Mouse (Mus musculus): Measurements from ENCODE around the gene Timm10b. TPM values are rescaled to one million over a fixed set of nuclear protein-coding genes. Genes with fewer than 3 reads are reported as not detected.

Gene Timm10b
- polyA plus RNA-seq, 2 experiments, result 136 to 202 TPM

- no peaks in the 10 kb centered on the region for H3K4me1 ChIP-seq (ENCODE audit: control insufficient read depth, insufficient read depth, low read length)
Measured at GRCm38 (mm10) chr7:105614400-105614799, 25.5 kb upstream of the Timm10b start.

DNA sequence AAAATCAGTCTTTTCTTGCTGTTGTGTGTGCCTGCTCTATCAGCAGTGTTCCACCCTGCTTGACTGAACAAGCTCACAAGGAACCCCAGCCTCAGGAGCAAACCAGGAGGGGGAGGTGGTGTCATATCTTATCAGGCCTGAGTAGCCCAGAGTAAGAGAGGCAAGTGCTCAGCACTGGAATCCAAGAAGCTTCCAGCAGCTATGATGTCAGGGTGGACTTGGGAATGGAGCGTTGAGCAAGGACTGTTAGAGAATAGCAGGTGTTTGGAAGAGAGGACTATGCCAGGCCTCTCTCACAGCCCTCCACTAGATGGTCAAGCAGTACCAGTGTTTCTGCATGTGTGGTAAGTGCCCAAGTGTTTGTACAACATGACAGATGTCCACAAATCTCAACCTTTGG is 24.1 kb upstream of the Timm10b start:
- Histone ChIP-seq H3K9ac (ENCODE audit: low read depth, low read length, severe bottlenecking) (no peak overlapping the region), H3K4me1 (ENCODE audit: control insufficient read depth, insufficient read depth, low read length) (no peaks in the 10 kb centered on the region), H3K27me3 (ENCODE audit: control insufficient read depth, insufficient read depth, low read length) (no peaks in the 10 kb centered on the region), H3K9me3 (ENCODE audit: control insufficient read depth, low read length) (no peaks in the 10 kb centered on the region), H3K36me3 (ENCODE audit: control insufficient read depth, insufficient read depth, low read length) (peaks cover 95% of the 10 kb centered on the region), H3K27ac (replicated peaks; ENCODE audit: low read depth, low read length) (no peak overlapping the region), H3K4me3 (replicated peaks; ENCODE audit: low read length) (no peak overlapping the region), H3K4me2 (replicated peaks; ENCODE audit: low read depth, low read length, severe bottlenecking) (no peak overlapping the region)
- no peak for ATAC-seq (ENCODE audit: low FRiP score, low read depth)
- no peak for TF ChIP-seq POLR2A (IDR thresholded peaks at IDR 0.05; ENCODE audit: borderline replicate concordance, extremely low read depth, insufficient read depth, insufficient read length)
- 89% methylated on average over 1 of the region's 1 CpGs for whole genome bisulfite sequencing
- DNase-seq (ENCODE audit: low spot score), result no peak

More at GRCm38 (mm10) chr7:105614400-105614799, 25.5 kb upstream of the Timm10b start:
- Histone ChIP-seq H3K27me3 (ENCODE audit: control insufficient read depth, insufficient read depth, low read length) (no peaks in the 10 kb centered on the region), H3K27ac (replicated peaks; ENCODE audit: low read depth, low read length) (no peak overlapping the region), H3K36me3 (ENCODE audit: control insufficient read depth, insufficient read depth, low read length) (peaks cover 96% of the 10 kb centered on the region), H3K4me2 (replicated peaks; ENCODE audit: low read depth, low read length, severe bottlenecking) (no peak overlapping the region), H3K4me3 (replicated peaks; ENCODE audit: low read length) (no peak overlapping the region), H3K9ac (ENCODE audit: low read depth, low read length, severe bottlenecking) (no peak overlapping the region), H3K9me3 (ENCODE audit: control insufficient read depth, low read length) (no peaks in the 10 kb centered on the region)
- 84% methylated on average over 1 of the region's 1 CpGs for WGBS
- DNase-seq (ENCODE audit: low spot score) (no peak), ATAC-seq (ENCODE audit: low FRiP score, low read depth) (no peak)
- TF ChIP-seq POLR2A (IDR thresholded peaks at IDR 0.05; ENCODE audit: borderline replicate concordance, extremely low read depth, insufficient read depth, insufficient read length), result no peak

DNA sequence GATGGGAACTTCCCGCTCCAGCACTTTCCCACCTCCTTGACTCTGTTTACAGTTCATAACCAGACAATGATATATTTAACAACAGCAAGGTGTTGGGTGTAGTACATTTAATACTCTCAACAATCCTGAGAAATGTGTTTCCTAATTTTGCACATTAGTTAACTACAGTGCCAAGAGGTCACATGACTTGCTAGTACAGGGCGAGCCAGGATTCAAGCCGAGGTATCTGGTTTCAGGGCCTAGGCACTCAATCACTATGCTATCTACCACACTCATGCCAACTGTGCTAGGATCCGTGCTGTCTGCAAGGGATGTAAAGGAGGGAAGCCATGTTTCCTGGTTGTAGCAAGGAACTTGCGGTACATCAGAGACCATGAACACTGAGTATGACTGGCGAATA is 23.3 kb upstream of the Timm10b start:
- H3K9ac ChIP-seq (ENCODE audit: low read depth, low read length, severe bottlenecking), result no peak overlapping the region
- 83% methylated on average over 6 of the region's 6 CpGs for WGBS
- no peaks in the 10 kb centered on the region for H3K4me1 ChIP-seq (ENCODE audit: control insufficient read depth, insufficient read depth, low read length)
- no peak overlapping the region for H3K4me3 ChIP-seq (replicated peaks; ENCODE audit: low read length)
- H3K36me3 ChIP-seq (ENCODE audit: control insufficient read depth, insufficient read depth, low read length), result peaks cover 95% of the 10 kb centered on the region
- ATAC-seq (ENCODE audit: low FRiP score, low read depth) (no peak), DNase-seq (ENCODE audit: low spot score) (no peak)
- H3K9me3 ChIP-seq (ENCODE audit: control insufficient read depth, low read length), result no peaks in the 10 kb centered on the region
- TF ChIP-seq POLR2A (IDR thresholded peaks at IDR 0.05; ENCODE audit: borderline replicate concordance, extremely low read depth, insufficient read depth, insufficient read length), result no peak
- H3K27me3 ChIP-seq (ENCODE audit: control insufficient read depth, insufficient read depth, low read length), result no peaks in the 10 kb centered on the region
- no peak overlapping the region for H3K4me2 ChIP-seq (replicated peaks; ENCODE audit: low read depth, low read length, severe bottlenecking)
- no peak overlapping the region for H3K27ac ChIP-seq (replicated peaks; ENCODE audit: low read depth, low read length)

GRCm38 (mm10) chr7:105617810-105618209 is 22.0 kb upstream of the Timm10b start:
- Histone ChIP-seq H3K27ac (replicated peaks; ENCODE audit: low read depth, low read length) (no peak overlapping the region), H3K9ac (ENCODE audit: low read depth, low read length, severe bottlenecking) (no peak overlapping the region), H3K27me3 (ENCODE audit: control insufficient read depth, insufficient read depth, low read length) (no peaks in the 10 kb centered on the region), H3K36me3 (ENCODE audit: control insufficient read depth, insufficient read depth, low read length) (peaks cover 85% of the 10 kb centered on the region), H3K4me1 (ENCODE audit: control insufficient read depth, insufficient read depth, low read length) (no peaks in the 10 kb centered on the region), H3K4me3 (replicated peaks; ENCODE audit: low read length) (no peak overlapping the region), H3K4me2 (replicated peaks; ENCODE audit: low read depth, low read length, severe bottlenecking) (no peak overlapping the region), H3K9me3 (ENCODE audit: control insufficient read depth, low read length) (no peaks in the 10 kb centered on the region)
- ATAC-seq (ENCODE audit: low FRiP score, low read depth) (no peak), DNase-seq (ENCODE audit: low spot score) (no peak)
- 96% methylated on average over 22 of the region's 22 CpGs for WGBS
- TF ChIP-seq POLR2A (IDR thresholded peaks at IDR 0.05; ENCODE audit: borderline replicate concordance, extremely low read depth, insufficient read depth, insufficient read length), result no peak

- H3K4me1 ChIP-seq (ENCODE audit: control insufficient read depth, insufficient read depth, low read length), result no peaks in the 10 kb centered on the region
- H3K36me3 ChIP-seq (ENCODE audit: control insufficient read depth, insufficient read depth, low read length), result peaks cover 85% of the 10 kb centered on the region
- ATAC-seq (ENCODE audit: low FRiP score, low read depth) (no peak), DNase-seq (ENCODE audit: low spot score) (no peak)
- no peak overlapping the region for H3K27ac ChIP-seq (replicated peaks; ENCODE audit: low read depth, low read length)
- H3K27me3 ChIP-seq (ENCODE audit: control insufficient read depth, insufficient read depth, low read length), result no peaks in the 10 kb centered on the region
- H3K4me3 ChIP-seq (replicated peaks; ENCODE audit: low read length), result no peak overlapping the region
- 70% methylated on average over 3 of the region's 3 CpGs for WGBS
- H3K9ac ChIP-seq (ENCODE audit: low read depth, low read length, severe bottlenecking), result no peak overlapping the region
- no peaks in the 10 kb centered on the region for H3K9me3 ChIP-seq (ENCODE audit: control insufficient read depth, low read length)
- no peak overlapping the region for H3K4me2 ChIP-seq (replicated peaks; ENCODE audit: low read depth, low read length, severe bottlenecking)
- no peak for TF ChIP-seq POLR2A (IDR thresholded peaks at IDR 0.05; ENCODE audit: borderline replicate concordance, extremely low read depth, insufficient read depth, insufficient read length)
Measured at GRCm38 (mm10) chr7:105619701-105620100, 20.2 kb upstream of the Timm10b start.

GRCm38 (mm10) chr7:105621053-105621452 is 18.8 kb upstream of the Timm10b start:
- WGBS, result 78% methylated on average over 4 of the region's 4 CpGs
- Histone ChIP-seq H3K4me1 (ENCODE audit: control insufficient read depth, insufficient read depth, low read length) (no peaks in the 10 kb centered on the region), H3K9me3 (ENCODE audit: control insufficient read depth, low read length) (no peaks in the 10 kb centered on the region), H3K9ac (ENCODE audit: low read depth, low read length, severe bottlenecking) (no peak overlapping the region), H3K4me2 (replicated peaks; ENCODE audit: low read depth, low read length, severe bottlenecking) (no peak overlapping the region), H3K36me3 (ENCODE audit: control insufficient read depth, insufficient read depth, low read length) (peaks cover 79% of the 10 kb centered on the region), H3K27ac (replicated peaks; ENCODE audit: low read depth, low read length) (no peak overlapping the region), H3K27me3 (ENCODE audit: control insufficient read depth, insufficient read depth, low read length) (no peaks in the 10 kb centered on the region), H3K4me3 (replicated peaks; ENCODE audit: low read length) (no peak overlapping the region)
- TF ChIP-seq POLR2A (IDR thresholded peaks at IDR 0.05; ENCODE audit: borderline replicate concordance, extremely low read depth, insufficient read depth, insufficient read length), result no peak
- ATAC-seq (ENCODE audit: low FRiP score, low read depth) (no peak), DNase-seq (ENCODE audit: low spot score) (no peak)

All from limb, embryonic 14.5 days (tissue).